Mouse (Mus musculus): ENCODE measurements at regions not wholly inside any gene's neighbourhood (a gene's known extent, or its start where the extent isn't known, plus 50 kb on each side); places are given as distances from the start of the nearest gene placed in this dataset.
A peak's percentile ranks its signal among the peaks of the same experiment; 100 is the strongest.

- H3K27ac ChIP-seq (replicated peaks): peak overlapping the region; percentile 42
- peaks cover 3% of the 10 kb centered on the region for H3K4me1 ChIP-seq
- H3K27me3 ChIP-seq: no peaks in the 10 kb centered on the region
- WGBS: 8% methylated on average over 51 of the region's 51 CpGs
- no peaks in the 10 kb centered on the region for H3K9me3 ChIP-seq
- peak; percentile 99 for ATAC-seq (replicated peaks)
- H3K4me3 ChIP-seq: peak overlapping the region; percentile 67
- H3K36me3 ChIP-seq: no peaks in the 10 kb centered on the region
- peak overlapping the region; percentile 72 for H3K9ac ChIP-seq (replicated peaks)
- peak overlapping the region; percentile 91 for H3K4me2 ChIP-seq (replicated peaks)
Measured at GRCm38 (mm10) chr13:80962789-80963590, 79.8 kb downstream of the Arrdc3 start.

DNA sequence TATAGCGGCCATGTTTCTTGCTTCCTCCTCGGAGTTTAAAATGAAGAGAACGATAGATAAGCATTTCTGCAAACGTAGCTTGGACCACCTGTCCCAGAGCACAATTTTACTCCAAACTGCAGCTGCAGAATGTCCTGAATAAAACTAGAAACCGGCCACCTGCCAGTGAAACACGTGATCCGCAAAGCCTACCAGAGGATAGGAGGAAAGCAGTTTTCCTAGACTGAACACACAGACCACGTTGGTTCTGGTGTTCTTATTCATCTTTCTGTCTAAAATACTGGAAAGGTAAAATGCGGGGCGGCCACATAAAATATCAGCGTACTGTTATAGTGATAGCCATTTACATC, 80.4 kb downstream of the Arrdc3 start:
- 83% methylated on average over 11 of the region's 11 CpGs for WGBS
- peaks cover 3% of the 10 kb centered on the region for H3K4me1 ChIP-seq
- no peak overlapping the region for H3K9ac ChIP-seq (replicated peaks)

DNA sequence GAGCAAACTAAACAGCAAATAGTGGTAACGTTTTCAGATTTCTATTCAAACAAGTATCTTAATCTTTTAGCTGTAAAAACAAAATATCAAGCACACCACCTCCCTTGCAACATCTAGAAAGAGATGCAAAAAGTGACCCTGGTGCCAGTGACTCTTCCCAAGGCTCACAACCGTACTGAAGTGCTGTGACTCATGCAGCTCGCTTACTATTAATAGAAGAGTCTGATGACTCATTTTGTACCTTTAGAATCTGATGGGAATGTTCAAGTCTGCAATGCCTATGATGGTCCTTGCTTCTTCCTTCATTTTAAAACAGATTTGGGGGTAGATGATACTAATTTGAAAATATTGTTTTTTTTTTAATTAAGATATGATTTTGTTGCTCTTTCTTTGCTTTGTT, 88.5 kb downstream of the Arrdc3 start:
- WGBS: 77% methylated on average over 3 of the region's 3 CpGs

More for the DNA sequence above, 80.4 kb downstream of the Arrdc3 start:
- no peaks in the 10 kb centered on the region for H3K36me3 ChIP-seq
- ATAC-seq (replicated peaks): no peak
- no peak overlapping the region for H3K4me3 ChIP-seq
- H3K4me2 ChIP-seq (replicated peaks): peak overlapping the region; percentile 91; the same call in 1 of the 2 replicates
- H3K27ac ChIP-seq (replicated peaks): peak overlapping the region; percentile 42; the same call in 1 of the 2 replicates
- no peaks in the 10 kb centered on the region for H3K27me3 ChIP-seq
- no peaks in the 10 kb centered on the region for H3K9me3 ChIP-seq

GRCm38 (mm10) chr13:80974424-80974823, 91.2 kb downstream of the Arrdc3 start:
- Histone ChIP-seq H3K9me3 (no peaks in the 10 kb centered on the region), H3K4me2 (replicated peaks) (no peak overlapping the region), H3K4me3 (no peak overlapping the region), H3K36me3 (no peaks in the 10 kb centered on the region), H3K27me3 (no peaks in the 10 kb centered on the region), H3K4me1 (no peaks in the 10 kb centered on the region), H3K27ac (replicated peaks) (no peak overlapping the region), H3K9ac (replicated peaks) (no peak overlapping the region)
- ATAC-seq (replicated peaks): no peak
- 44% methylated on average over 1 of the region's 1 CpGs for WGBS

More for the DNA sequence above, 88.5 kb downstream of the Arrdc3 start:
- Histone ChIP-seq H3K9me3 (no peaks in the 10 kb centered on the region), H3K36me3 (no peaks in the 10 kb centered on the region), H3K27ac (replicated peaks) (no peak overlapping the region), H3K27me3 (no peaks in the 10 kb centered on the region), H3K4me3 (no peak overlapping the region), H3K4me1 (no peaks in the 10 kb centered on the region), H3K4me2 (replicated peaks) (no peak overlapping the region), H3K9ac (replicated peaks) (no peak overlapping the region)
- no peak for ATAC-seq (replicated peaks)

DNA sequence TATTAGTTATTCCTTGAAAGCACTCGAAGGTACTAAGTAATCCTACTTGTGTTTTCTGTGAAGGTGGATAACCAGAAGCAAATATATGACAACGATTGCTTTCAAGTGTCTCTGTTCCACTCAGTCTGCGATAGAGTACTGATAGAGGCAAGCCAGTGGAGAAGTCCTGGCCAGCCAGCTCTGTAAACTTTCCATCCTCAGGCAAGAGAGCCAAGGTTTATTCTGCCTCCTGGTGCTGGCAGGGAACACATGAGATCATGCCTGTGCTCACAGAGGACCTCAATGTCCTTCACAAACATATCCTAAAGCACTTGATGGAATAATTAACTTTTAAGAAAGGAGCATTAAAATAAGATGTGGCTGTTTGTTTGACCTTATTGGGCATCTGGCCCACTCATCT, 94.1 kb downstream of the Arrdc3 start:
- no peak for ATAC-seq (replicated peaks)
- 93% methylated on average over 3 of the region's 3 CpGs for WGBS
- Histone ChIP-seq H3K9me3 (no peaks in the 10 kb centered on the region), H3K27ac (replicated peaks) (no peak overlapping the region), H3K4me1 (no peaks in the 10 kb centered on the region), H3K4me3 (no peak overlapping the region), H3K36me3 (no peaks in the 10 kb centered on the region), H3K4me2 (replicated peaks) (no peak overlapping the region), H3K27me3 (no peaks in the 10 kb centered on the region), H3K9ac (replicated peaks) (no peak overlapping the region)

DNA sequence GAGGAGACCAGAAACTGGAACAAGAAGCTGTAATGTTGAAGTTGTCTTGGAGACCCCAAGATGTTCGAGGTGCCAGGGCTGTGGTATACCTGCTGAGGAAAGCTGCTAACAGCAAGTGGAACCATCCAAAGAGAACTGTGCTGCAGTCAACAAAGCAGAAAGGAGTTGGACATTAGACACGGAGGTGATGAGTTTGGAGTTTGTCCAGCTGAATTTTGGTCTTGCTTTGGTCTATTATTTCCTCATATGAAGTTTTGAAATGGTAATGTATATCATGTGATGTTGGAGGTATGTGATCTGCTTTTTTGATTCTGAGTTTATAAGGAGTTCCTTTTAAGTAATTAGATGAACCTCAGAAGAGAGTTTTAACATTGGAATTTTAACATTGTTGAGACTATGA, 98.0 kb downstream of the Arrdc3 start:
- 81% methylated on average over 2 of the region's 2 CpGs for WGBS
- H3K27me3 ChIP-seq: no peaks in the 10 kb centered on the region
- no peaks in the 10 kb centered on the region for H3K9me3 ChIP-seq
- H3K36me3 ChIP-seq: no peaks in the 10 kb centered on the region
- no peak overlapping the region for H3K9ac ChIP-seq (replicated peaks)
- no peak overlapping the region for H3K27ac ChIP-seq (replicated peaks)
- no peak for ATAC-seq (replicated peaks)
- no peaks in the 10 kb centered on the region for H3K4me1 ChIP-seq
- no peak overlapping the region for H3K4me3 ChIP-seq
- H3K4me2 ChIP-seq (replicated peaks): no peak overlapping the region

DNA sequence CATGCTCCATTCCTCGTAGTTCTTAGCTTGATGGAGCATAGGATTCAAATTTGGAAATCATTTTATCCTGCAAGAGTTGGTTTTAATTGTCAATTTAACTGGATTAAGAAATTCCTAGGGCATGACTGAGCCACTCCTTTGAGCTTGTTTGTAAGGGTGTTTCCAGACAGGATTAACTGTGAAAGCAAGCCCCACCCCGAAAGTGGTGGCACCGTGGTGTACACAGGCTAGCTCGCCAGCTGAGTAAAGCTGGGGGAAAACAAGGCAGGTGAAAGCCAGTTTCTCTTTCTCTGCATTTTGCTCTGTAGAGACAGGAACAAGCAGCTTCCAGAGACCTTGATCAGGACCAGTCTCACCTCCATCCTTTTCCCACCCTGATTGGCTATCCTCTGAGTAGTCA, 103.5 kb downstream of the Arrdc3 start:
- Histone ChIP-seq H3K9ac (replicated peaks) (no peak overlapping the region), H3K27ac (replicated peaks) (no peak overlapping the region), H3K4me2 (replicated peaks) (no peak overlapping the region), H3K9me3 (no peaks in the 10 kb centered on the region), H3K36me3 (no peaks in the 10 kb centered on the region), H3K4me1 (no peaks in the 10 kb centered on the region), H3K27me3 (no peaks in the 10 kb centered on the region), H3K4me3 (no peak overlapping the region)
- WGBS: 6% methylated on average over 4 of the region's 4 CpGs
- ATAC-seq (replicated peaks): no peak

DNA sequence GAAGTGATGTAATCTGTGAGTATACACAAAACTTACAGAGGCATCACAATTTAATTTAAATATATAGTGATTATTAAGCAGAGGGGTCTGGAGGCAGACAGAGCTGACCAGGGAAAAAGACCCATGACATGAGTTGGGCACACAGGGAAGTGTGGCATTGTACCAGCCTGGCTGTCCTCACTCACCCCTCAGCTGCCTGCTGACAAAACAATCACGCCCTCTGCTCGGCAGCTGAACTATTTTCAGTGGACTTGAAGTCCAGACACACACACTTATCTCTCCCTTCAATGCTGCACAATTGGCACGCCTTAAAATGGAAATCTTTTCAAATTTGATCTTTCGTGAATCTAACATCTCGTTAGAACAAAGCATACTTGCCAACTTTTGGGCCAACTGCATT, 106.6 kb downstream of the Arrdc3 start:
- Histone ChIP-seq H3K4me1 (no peaks in the 10 kb centered on the region), H3K9ac (replicated peaks) (no peak overlapping the region), H3K4me2 (replicated peaks) (no peak overlapping the region), H3K27me3 (no peaks in the 10 kb centered on the region), H3K27ac (replicated peaks) (no peak overlapping the region), H3K4me3 (no peak overlapping the region), H3K36me3 (no peaks in the 10 kb centered on the region), H3K9me3 (no peaks in the 10 kb centered on the region)
- 70% methylated on average over 5 of the region's 5 CpGs for WGBS
- ATAC-seq (replicated peaks): no peak

- Histone ChIP-seq H3K4me1 (no peaks in the 10 kb centered on the region), H3K4me3 (no peak overlapping the region), H3K27me3 (no peaks in the 10 kb centered on the region), H3K9me3 (no peaks in the 10 kb centered on the region), H3K27ac (replicated peaks) (no peak overlapping the region), H3K36me3 (no peaks in the 10 kb centered on the region), H3K9ac (replicated peaks) (no peak overlapping the region), H3K4me2 (replicated peaks) (no peak overlapping the region)
- ATAC-seq (replicated peaks): no peak
- WGBS: 72% methylated on average over 2 of the region's 2 CpGs
Measured at GRCm38 (mm10) chr13:80992342-80992741, 109.2 kb downstream of the Arrdc3 start.

DNA sequence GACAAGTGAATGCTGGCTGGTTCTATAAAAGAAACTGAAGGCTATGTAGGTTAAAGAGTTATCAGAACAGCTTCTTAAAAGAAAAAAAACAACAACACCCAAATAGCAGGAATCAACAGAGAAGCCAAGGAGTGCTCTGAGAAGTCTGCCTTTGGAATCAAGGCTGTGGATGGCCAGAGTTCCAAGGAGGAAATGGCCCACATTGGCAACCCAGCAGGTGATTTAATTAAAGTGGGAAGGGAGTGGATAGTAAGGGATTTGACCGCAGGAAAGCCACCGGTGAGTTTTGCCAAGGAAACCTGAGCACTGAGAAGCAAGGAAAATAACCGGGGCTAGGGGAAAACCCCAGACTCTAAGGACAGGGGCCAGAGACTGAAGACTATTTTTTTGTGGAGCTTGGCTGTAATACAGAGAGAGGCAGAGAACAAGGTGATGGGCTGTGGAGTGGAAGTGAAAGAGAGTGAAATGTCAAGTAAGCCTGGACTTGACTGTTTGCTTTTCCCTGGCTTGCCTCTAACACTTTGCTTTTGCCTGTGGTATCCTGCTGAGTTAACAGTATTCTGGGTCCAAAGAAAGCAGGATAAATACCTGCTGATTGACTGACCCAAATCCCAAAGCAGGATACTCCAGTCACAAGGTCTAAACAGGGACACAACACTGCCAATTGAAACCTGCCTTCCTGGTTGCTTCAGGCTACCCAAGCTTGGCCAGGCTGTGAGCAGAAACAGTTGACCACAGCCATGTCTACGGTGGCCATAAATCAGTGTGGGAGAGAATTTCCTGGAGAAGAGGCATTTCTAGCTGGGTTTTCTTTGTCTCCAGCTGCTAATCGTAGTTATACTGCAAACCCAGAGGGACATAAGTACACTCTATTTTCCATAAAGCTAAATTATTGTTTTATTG, 125.9 kb downstream of the Arrdc3 start:
- H3K27me3 ChIP-seq: no peaks in the 10 kb centered on the region
- H3K4me1 ChIP-seq: no peaks in the 10 kb centered on the region
- ATAC-seq (replicated peaks): no peak
- whole genome bisulfite sequencing: 43% methylated on average over 5 of the region's 5 CpGs
- H3K9me3 ChIP-seq: no peaks in the 10 kb centered on the region
- H3K9ac ChIP-seq (replicated peaks): no peak overlapping the region
- no peak overlapping the region for H3K27ac ChIP-seq (replicated peaks)
- H3K4me2 ChIP-seq (replicated peaks): no peak overlapping the region
- no peak overlapping the region for H3K4me3 ChIP-seq
- H3K36me3 ChIP-seq: no peaks in the 10 kb centered on the region

- no peak for ATAC-seq (replicated peaks)
- H3K4me3 ChIP-seq: no peak overlapping the region
- WGBS: 86% methylated on average over 1 of the region's 1 CpGs
- no peaks in the 10 kb centered on the region for H3K4me1 ChIP-seq
- no peaks in the 10 kb centered on the region for H3K27me3 ChIP-seq
- no peak overlapping the region for H3K9ac ChIP-seq (replicated peaks)
- H3K4me2 ChIP-seq (replicated peaks): no peak overlapping the region
- H3K9me3 ChIP-seq: no peaks in the 10 kb centered on the region
- no peak overlapping the region for H3K27ac ChIP-seq (replicated peaks)
- H3K36me3 ChIP-seq: no peaks in the 10 kb centered on the region
Measured at GRCm38 (mm10) chr13:81013953-81014352, 130.8 kb downstream of the Arrdc3 start.

DNA sequence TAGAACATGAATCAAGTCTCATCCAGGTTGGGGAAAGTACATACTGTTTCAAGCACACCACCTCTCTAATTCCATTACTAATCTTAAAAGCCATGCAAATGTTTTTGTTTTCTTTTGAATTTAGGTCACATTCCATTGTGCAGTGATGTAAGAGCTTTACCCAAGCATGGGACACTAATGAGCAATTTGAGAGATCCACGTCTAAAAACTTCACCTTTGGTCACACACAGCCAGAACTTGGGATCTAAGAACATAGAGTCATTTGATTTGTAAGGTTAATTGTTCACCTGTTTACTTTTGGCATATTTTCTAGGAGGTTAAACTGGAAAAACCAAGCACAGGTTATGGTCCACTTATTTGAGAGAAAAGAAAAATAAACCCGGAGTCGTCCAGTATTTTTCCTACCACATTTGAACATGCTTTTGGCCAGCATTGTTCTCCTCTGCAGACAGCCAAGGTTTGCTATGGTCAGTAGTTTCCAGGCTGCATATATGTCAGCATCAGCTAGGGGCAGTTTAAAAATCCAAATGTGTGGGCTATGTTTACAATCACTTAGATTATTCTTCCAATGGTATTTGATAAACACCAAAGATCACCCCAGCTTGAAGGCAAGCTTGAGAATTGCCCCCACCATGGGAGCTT, 137.0 kb downstream of the Arrdc3 start:
- H3K4me1 ChIP-seq: no peaks in the 10 kb centered on the region

More for the DNA sequence above, 137.0 kb downstream of the Arrdc3 start:
- no peak for ATAC-seq (replicated peaks)
- WGBS: 48% methylated on average over 3 of the region's 3 CpGs
- H3K9ac ChIP-seq (replicated peaks): no peak overlapping the region
- H3K27ac ChIP-seq (replicated peaks): no peak overlapping the region
- H3K4me2 ChIP-seq (replicated peaks): no peak overlapping the region
- H3K9me3 ChIP-seq: no peaks in the 10 kb centered on the region
- no peak overlapping the region for H3K4me3 ChIP-seq
- H3K36me3 ChIP-seq: no peaks in the 10 kb centered on the region
- H3K27me3 ChIP-seq: no peaks in the 10 kb centered on the region
